Mouse (Mus musculus): Measurements from ENCODE around the gene Epn1. TPM values are rescaled to one million over a fixed set of nuclear protein-coding genes. Genes with fewer than 3 reads are reported as not detected.

Epn1 gene
- total RNA-seq (2022) = 100 to 1,000 TPM; 124 to 175 (median 142) TPM

GRCm38 (mm10) chr7:5080010-5080751, at the start of gene Epn1:
Gene Epn1 (plus strand): TSS chr7:5080235.
- peak; percentile 96 for DNase-seq

- no peak for DNase-seq
Observed at GRCm38 (mm10) chr7:5030554-5031275, 49.3 kb upstream of the Epn1 start.

- no peak for DNase-seq
Observed at GRCm38 (mm10) chr7:5031496-5031895, 48.5 kb upstream of the Epn1 start.

- no peak for DNase-seq
Observed at GRCm38 (mm10) chr7:5033818-5034217, 46.2 kb upstream of the Epn1 start, which contains the start of gene 4632433K11Rik. Gene 4632433K11Rik (plus strand): TSS chr7:5034118.

- DNase-seq = no peak
Observed at GRCm38 (mm10) chr7:5035628-5036027, 44.4 kb upstream of the Epn1 start.

- no peak for DNase-seq
Observed at GRCm38 (mm10) chr7:5036136-5036535, 43.9 kb upstream of the Epn1 start.

- no peak for DNase-seq
Observed at GRCm38 (mm10) chr7:5037026-5037425, 43.0 kb upstream of the Epn1 start.

- DNase-seq = no peak
Observed at GRCm38 (mm10) chr7:5037467-5037866, 42.6 kb upstream of the Epn1 start.

- DNase-seq = peak; percentile 91
Observed at GRCm38 (mm10) chr7:5038109-5038732, 41.8 kb upstream of the Epn1 start, which contains the start of gene Zfp784. Gene Zfp784 (minus strand): TSS chr7:5038446.

GRCm38 (mm10) chr7:5038940-5039339, 41.1 kb upstream of the Epn1 start:
- DNase-seq = no peak

- no peak for DNase-seq
Observed at GRCm38 (mm10) chr7:5044981-5045380, 35.1 kb upstream of the Epn1 start.

GRCm38 (mm10) chr7:5046112-5046511, 33.9 kb upstream of the Epn1 start:
- no peak for DNase-seq

GRCm38 (mm10) chr7:5047313-5047712, 32.7 kb upstream of the Epn1 start:
- DNase-seq = no peak

- DNase-seq = peak; percentile 56
Observed at GRCm38 (mm10) chr7:5051193-5052192, 28.5 kb upstream of the Epn1 start, which contains the start of gene Zfp580. Gene Zfp580 (plus strand): TSS chr7:5051538.

- no peak for DNase-seq
Observed at GRCm38 (mm10) chr7:5052438-5052837, 27.6 kb upstream of the Epn1 start.

GRCm38 (mm10) chr7:5052931-5053343, 27.1 kb upstream of the Epn1 start:
- DNase-seq = no peak

- no peak for DNase-seq
Observed at GRCm38 (mm10) chr7:5053456-5054179, 26.4 kb upstream of the Epn1 start.

- no peak for DNase-seq
Observed at GRCm38 (mm10) chr7:5056651-5057263, 23.3 kb upstream of the Epn1 start.

- DNase-seq = no peak
Observed at GRCm38 (mm10) chr7:5057381-5057780, 22.7 kb upstream of the Epn1 start.

- no peak for DNase-seq
Observed at GRCm38 (mm10) chr7:5057804-5058203, 22.2 kb upstream of the Epn1 start.

GRCm38 (mm10) chr7:5058631-5059030, 21.4 kb upstream of the Epn1 start:
- DNase-seq = no peak
